Mouse (Mus musculus): ENCODE results near the gene Smtnl1. TPM values are rescaled to one million over a fixed set of nuclear protein-coding genes. Genes with fewer than 3 reads are reported as not detected.

The Smtnl1 gene
- total RNA-seq (2021), result not detected

DNA sequence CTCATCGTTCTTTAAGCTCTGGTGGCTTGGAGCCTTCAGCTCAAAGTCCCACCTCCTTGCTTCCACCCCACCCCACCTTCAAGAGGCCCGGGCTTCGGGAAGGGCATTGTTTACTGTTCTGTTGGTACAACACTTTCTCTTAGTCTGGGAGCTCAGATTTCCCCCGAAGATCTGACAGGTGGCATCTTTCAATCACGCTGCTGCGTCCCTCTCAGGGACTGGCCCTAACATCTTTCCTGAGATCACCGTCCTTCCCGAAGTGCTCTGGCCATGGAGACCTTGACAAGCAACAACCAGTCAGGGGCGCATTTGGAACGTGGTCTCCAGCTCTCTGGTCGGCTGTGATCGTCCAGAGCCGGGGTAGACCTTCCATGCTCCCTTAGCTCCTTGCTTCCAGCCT is at the start of gene Smtnl1:
TSS of gene Smtnl1 (minus strand) at position 101 of the 400 bp plus-strand sequence.
- intact Hi-C loops (cut with DNase I), result no loop called here
- no peak for DNase-seq (ENCODE audit: extremely low spot score in 1 of 2, low spot score in 2 of 2)

DNA sequence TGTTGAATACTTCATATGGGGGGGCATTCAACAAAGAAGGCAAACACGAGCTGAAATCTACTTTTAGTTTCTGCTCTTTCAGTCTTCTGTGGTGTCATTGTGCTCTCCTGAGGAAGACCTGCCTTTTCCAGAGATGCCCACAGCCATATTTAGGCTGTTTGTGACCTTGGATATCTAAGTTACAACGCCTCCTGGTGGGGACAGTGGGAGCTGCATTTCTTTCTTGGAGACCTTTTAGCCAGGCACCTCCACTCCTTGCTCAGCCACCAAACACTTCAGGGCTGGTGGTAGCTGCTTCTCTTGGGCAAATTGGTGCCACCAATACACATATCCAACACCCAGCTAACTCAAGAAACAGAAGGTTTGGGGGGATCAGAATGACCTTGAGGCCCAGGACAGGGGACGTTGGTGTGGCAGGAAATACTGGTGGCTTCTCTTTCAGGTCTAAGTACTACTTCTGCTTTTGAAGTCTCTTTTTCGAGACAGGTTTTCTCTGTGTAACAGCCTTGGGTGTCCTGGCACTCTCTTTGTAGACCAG is 48.2 kb upstream of the Smtnl1 start:
- intact Hi-C loops (cut with DNase I), result no loop called here
- DNase-seq (ENCODE audit: extremely low spot score in 1 of 2, low spot score in 2 of 2), result no peak

DNA sequence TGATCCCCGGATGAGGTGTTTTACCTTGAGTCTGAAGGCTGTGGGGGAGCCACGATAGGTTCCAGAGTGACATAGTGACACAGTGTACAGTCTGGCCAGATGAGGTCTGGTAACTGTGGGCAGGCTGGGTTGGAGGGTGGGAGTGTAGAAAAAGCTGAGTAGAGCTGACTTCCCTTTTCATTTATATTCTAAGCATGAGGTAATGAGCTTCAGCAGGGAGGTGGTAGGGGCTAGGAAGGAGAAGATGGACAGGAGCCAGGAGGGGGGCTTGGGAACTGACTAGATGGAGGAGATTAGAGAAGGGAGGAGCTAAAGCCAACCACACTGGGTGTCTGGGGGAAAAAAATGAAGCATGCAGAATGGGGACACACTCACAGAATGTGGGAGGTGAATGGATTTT is 46.5 kb upstream of the Smtnl1 start:
- intact Hi-C loops (cut with DNase I), result no loop called here

DNA sequence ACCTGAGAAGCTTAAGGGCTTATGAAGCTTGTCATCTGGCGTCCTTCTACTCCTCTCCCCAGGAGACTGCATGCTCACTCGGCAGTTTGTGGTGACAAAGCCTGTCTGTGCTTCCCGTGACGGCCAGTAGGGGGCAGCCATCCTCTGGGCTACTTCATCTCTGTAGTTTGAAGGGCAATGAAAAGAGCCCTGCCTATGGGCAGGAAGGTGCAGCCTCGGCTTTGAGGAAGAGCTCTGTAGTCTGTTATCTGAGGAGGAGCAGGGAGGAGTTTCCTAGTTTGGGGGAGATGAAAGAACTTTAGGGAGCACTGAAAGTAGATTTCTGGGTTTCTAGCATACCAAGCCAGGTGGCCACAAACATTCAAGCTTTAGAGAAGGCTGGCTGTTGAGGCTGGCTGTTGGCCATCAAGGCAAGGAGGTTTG is 46.1 kb upstream of the Smtnl1 start:
- intact Hi-C loops (cut with DNase I), result no loop called here
- DNase-seq (ENCODE audit: extremely low spot score in 1 of 2, low spot score in 2 of 2), result peak; percentile 75 to 77

More for the DNA sequence above, 46.5 kb upstream of the Smtnl1 start:
- DNase-seq (ENCODE audit: extremely low spot score in 1 of 2, low spot score in 2 of 2), result no peak

DNA sequence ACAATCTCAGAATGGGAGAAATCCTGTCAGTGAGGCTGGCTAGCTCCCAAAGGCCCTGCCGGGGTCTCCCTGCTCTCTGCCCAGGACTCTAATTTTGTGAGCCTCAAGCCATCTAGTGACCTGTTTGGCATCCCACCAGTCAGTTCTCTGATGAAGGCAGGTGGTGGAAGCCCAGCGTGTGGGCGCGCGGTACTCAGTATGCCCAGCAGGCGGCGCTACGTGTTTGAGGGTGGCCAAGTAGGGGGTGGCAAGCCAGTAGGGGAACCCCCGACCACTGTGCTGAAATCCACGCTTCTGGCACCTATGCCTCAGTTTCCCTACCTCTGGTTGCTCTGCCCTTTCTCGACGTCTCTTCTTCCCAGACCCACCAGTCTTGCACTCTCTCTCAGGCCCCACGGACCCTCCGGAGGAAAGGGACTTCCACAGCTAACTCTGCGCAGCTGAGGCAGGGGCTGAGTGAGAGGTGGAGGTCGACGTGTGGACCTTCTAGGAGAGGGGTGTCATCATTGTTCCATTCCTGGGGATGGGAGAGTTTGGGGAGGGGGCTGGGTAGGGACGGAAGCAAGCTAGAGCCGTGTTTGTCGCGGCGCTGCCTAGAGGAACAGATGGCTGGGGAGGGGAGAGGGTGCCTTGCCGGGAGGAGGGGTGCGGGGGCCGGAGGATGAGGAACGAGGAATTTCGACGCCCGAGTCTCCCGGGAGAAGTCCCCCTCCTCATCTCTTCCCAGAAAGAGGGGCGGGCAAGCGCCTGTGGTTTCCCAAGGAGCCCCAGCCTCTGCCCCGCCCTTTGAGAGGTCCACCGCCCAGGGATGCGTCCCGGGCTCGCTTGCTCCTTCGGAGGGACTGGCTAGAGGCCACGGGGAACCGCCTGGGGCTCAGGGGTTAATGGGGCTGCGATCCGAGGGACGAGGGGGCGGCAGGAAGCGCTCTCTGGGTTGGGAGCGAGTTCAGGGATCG is 43.4 kb upstream of the Smtnl1 start:
- DNase-seq (ENCODE audit: extremely low spot score in 1 of 2, low spot score in 2 of 2), result peak in 1 of 2 experiments; percentile 81
- intact Hi-C loops (cut with DNase I), result no loop called here

DNA sequence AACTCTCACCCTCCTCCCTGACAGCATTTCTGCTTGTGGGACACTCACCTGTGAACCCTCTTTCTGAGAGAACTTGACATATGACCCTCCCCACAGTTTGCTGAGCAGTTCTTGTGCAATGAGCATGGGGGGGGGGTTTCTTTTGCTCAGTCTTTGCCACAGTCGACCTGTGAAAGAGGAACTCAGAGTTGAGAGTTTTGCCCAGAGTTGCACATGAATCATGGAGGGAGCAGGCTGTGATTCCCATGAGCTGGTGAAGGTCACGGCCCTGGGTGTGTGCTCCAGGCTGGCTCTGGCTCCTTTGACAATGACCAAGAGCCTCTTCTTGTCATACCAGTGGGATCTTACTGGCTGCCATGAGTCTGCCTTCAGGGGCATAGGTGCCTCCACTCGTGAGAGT is 39.8 kb upstream of the Smtnl1 start:
- intact Hi-C loops (cut with DNase I), result no loop called here
- DNase-seq (ENCODE audit: extremely low spot score in 1 of 2, low spot score in 2 of 2), result no peak

DNA sequence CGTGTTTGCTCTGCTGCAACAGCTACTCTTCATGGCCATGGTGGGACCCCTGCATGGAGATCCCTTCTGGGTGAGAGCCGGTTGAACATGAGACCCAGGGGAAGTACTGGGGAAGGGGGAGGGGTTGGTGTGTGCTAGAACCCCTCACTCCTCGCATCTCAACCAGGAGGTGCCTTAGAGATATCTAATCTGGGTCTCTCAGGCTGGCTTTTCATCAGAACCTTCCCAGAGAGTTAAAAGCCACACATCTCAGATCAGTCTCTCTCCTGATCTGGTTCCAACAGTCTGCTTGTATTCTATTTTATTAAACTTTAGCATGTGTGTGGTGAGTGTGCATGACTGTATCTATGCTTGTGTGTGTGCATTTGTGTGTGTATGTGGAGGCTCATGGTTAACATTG is 39.0 kb upstream of the Smtnl1 start:
- no peak for DNase-seq (ENCODE audit: extremely low spot score in 1 of 2, low spot score in 2 of 2)
- intact Hi-C loops (cut with DNase I), result no loop called here

DNA sequence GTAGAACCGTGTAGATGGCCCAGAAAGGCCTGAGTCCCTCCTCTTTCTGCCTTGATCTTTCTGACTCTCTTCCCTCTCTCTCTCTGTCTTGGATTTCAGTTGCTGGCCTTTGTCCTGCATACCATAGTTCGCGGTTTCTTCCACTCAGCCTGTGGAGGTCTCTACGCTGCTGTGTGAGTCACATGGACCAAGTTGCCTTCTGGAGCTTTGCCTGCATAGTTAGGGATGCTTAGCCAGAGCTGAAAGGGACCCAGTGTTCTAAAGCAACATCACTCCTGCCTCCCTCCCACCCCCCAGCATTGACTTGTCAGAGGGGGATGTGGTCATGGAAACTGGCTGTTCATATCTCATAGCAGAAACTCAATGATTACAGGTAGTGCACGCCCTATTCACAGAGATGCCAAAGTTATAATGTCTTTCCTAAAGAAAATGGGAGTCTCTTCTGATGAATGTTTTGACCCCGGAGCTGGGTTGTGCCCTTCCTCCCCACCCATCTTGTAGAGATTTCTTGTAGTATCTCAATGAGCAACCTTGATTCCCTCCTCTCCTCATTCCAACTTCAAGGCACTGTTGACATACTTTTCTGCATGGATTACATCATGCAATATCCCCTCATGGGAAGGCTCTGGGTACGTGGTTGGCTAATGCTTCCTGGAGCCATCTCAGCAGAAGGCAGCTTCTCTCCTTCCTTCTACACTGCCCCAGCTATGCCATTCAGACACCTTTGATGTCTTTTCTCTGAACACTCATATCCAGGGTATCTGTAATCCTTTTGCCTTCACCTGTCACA is 37.7 kb upstream of the Smtnl1 start:
- intact Hi-C loops (cut with DNase I), result no loop called here
- DNase-seq (ENCODE audit: extremely low spot score in 1 of 2, low spot score in 2 of 2), result no peak

DNA sequence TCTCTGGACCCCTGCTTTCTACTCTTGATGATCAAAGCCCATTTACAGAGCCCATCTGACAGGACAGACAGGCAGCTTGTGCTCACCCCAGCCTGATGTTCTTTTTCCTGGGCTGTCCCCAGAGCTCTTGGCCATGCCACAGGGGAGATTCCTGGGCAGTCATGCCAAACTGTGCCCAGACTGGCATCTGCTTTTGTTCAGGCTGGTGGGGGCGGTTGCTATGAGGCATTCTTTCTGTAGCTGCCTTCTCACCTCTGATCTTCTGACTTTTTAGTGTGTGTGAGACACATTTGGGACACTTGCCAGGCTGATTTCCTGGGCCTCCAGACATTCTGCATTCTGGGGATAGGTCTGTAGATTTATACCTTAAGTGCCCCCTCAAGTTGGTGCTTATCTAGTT is 36.1 kb upstream of the Smtnl1 start:
- intact Hi-C loops (cut with DNase I), result no loop called here
- DNase-seq (ENCODE audit: extremely low spot score in 1 of 2, low spot score in 2 of 2), result no peak

DNA sequence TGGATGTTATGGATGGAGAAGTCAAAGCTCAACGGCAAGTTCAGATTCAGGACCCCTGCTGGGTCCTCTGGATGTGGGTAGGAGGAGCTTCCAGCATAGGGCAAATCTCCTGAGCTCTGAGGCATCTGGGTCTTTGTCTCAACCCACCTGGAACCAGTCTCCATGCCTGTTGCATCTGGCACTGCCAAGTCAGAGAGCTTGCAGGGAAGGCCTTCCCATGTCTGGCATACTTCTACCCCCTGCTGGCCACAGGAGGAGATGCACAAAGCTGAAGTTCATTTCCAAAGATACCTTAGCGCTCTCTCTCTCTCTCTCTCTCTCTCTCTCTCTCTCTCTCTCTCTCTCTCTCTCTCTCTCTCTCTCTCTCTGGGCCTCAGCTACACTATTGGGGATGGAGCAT is 33.3 kb upstream of the Smtnl1 start:
- intact Hi-C loops (cut with DNase I), result loop anchor here (1.0 kb wide), 1 partner anchor 24 kb away; no protein-coding TSS in a partner anchor
- DNase-seq (ENCODE audit: extremely low spot score in 1 of 2, low spot score in 2 of 2), result peak in 1 of 2 experiments; percentile 62

DNA sequence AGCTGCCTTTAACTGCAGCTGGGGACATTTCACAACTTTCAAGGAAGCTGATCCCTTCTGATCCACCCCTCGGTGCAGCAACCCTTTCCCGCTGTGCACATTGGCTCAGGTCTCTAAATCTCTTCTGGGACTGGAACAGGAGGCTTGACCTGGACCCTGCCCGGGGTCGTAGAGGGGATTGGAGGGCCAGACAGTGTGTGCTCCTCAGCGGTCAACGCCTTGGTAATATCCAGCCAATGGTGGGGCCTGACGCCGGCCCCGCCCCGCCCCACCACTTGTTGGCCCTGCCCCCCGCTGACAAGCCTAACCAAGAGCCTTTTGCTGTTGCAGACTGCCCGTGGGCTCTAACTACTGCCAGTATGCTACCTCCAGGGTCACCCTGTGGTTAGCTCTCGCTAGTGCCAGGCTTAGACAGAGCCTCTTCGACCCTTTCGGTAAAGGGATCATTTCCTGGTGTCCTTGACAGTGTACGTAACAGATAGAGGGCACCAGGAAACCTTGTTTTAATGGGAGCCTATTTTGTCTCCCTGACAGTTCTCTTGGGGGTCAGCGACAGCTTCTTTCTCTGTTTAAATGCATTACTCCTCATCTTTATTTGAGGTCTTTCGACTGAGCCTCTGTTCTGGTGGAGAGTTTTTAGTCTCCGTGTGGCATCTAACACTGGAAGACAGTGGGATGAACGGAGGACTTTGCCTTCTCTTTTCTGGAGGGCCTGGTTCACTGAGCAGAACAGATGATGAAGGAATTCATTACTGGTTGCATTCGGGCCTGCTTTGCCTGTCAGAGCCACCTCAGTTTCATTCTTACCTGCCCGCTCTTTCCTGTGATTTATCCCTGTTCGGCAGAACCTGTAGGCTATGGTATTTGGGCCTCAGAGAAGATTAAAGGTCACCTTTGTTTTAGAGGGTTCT is 28.9 kb upstream of the Smtnl1 start:
- intact Hi-C loops (cut with DNase I), result no loop called here
- DNase-seq (ENCODE audit: extremely low spot score in 1 of 2, low spot score in 2 of 2), result peak in 1 of 2 experiments; percentile 51

DNA sequence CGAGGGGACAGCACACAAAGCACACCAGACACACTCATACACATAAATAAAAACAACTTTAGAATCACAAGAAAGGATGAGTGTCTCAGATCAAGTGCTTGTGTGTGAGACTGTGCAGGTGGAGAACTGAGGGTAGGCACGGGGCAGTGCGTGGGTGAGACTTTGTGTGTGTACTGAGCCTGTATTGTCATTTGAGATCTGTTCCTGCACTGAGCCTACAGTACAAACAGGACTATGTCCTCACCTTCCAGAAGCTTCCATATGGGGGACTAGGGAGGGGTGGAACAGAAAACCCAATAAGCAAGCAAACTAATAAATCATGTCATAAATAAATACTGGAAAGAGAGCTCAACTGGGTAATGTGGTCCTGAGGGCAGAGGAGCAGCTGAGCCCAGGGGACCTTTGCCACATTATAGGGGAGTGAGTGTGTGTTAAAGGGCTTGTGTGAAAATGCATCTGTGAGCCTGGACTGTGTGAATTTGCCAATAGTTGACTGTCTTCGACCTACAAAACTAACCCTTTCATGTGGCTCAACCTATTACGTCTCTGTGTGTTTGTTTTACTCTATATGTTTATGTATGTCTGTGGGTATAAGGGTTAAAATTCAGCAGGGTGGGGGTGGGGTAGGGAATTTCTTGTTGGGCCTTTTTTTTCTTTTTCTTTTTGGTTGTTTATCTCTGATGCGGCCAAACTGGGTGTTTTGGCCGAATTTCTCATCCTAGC is 28.1 kb upstream of the Smtnl1 start:
- intact Hi-C loops (cut with DNase I), result no loop called here

DNA sequence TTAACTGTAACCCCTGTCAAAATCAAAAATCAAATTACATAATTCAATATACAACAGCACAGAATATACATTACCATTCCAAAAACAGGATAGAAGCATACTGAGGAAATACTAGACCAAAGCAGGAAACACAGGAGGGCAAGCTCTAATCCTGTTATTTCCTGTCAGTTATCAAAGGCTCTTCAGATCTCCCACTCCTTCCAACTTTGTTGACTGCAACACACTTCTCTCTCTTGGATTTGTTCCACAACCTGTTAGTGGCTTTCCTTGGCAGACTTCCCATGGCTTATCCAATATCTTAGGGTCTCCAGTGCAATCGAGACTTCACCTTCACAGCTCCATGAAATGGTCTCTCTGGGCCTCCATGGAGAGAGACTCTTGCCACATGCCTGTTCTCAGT is 22.8 kb upstream of the Smtnl1 start:
- DNase-seq (ENCODE audit: extremely low spot score in 1 of 2, low spot score in 2 of 2), result no peak
- intact Hi-C loops (cut with DNase I), result no loop called here

More for the DNA sequence above, 28.1 kb upstream of the Smtnl1 start:
- DNase-seq (ENCODE audit: extremely low spot score in 1 of 2, low spot score in 2 of 2), result no peak

DNA sequence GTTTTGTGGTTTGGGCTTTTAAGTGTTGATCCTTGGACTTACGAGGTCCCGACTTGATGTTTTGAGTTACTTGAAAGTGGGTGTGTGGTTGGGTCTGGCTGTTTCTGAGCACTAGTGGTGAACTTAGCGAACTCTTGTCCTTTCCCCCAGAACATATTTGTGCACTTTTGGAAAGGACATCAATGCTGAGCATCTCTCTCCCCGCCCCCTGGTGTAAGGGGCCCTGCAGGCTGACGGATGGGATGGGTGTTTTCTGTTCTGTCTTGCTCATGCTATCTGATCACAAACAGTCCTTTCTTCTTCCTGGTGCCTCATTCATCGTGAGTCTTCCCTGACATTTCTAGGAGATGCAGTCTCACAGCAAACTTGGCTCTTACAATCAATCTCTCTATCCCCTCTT is 21.2 kb upstream of the Smtnl1 start:
- DNase-seq (ENCODE audit: extremely low spot score in 1 of 2, low spot score in 2 of 2), result no peak
- intact Hi-C loops (cut with DNase I), result no loop called here

DNA sequence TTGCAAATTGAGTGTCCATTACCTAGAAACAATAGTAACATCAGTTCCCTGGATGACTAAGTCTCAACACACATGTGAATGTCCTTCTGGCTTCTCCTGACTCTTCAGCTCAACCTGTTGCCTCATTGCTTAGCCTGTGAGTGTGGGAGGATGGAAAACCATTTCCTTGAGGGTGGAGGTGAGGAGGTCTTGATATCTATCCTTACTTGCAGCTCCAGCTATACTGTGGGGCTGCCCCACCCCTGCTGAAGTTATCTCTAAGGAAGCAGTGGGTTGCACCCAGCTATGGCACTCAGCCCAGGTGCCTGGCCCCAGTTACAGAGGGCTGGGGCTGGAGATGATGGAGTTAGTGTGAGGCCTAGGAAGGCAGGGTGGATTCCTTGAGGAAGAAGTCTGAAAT is 19.5 kb upstream of the Smtnl1 start:
- intact Hi-C loops (cut with DNase I), result no loop called here
- no peak for DNase-seq (ENCODE audit: extremely low spot score in 1 of 2, low spot score in 2 of 2)

DNA sequence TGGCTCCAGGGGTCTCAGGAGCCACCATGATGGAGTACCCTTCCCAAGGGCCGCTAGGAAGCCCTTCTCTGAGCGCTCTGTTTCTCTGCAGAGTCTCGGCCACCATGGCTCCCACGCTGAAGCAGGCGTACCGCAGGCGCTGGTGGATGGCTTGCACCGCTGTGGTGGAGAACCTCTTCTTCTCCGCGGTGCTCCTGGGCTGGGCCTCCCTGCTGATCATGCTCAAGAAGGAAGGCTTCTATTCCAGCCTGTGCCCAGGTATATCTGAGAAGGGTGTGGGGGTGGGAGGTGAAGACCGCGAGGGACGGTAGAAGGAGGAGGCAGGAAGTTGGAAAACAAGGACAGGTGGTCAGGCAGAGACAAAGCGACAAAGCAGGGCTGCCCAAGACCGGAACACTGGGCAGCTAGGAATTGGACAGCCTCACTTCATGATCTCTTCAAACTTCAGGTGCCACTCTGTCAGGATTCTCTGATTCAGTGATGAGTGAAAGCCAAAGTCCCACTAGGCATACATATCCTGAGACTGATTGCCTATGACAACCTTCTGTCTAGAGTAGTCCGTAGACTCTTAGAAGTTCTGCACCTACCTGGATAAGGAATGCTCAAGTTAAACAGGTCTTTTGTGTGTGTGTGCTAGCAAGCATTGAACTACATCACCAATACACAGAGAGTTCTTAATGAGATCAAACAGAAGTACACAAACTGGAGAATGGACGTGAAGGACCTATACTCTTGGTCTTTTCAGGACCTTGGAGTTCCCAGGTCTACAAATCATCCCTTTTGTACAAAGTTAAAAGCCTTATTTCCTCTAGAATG is 18.5 kb upstream of the Smtnl1 start:
- intact Hi-C loops (cut with DNase I), result no loop called here
- no peak for DNase-seq (ENCODE audit: extremely low spot score in 1 of 2, low spot score in 2 of 2)

All from left cerebral cortex, postnatal 10 days (tissue).